Mouse (Mus musculus): ENCODE data around the gene Efcab6.

The Efcab6 gene

GRCm38 (mm10) chr15:83965126-83965525 is 100.1 kb downstream of the Efcab6 start:
- DNase-seq = no peak

DNA sequence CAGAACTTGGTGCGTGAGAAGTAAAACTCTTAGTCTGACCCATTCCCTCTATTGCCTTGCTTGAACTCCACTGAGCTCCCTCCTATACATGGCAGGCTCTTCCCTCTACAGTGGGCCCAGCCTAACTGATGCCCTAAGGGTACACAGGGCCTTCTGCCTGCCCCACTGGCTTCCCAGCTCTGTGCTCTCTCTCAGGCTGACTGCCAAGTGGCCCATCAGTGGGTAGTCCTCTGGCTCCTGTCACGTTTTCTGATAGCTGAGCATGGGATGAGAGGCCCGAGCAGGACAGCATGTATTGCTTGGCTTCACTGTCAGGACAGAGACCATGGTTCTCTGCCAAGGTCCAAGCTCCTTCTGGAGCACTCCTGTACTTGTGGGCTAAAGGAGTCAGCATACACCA is 106.8 kb downstream of the Efcab6 start:
- DNase-seq = no peak

DNA sequence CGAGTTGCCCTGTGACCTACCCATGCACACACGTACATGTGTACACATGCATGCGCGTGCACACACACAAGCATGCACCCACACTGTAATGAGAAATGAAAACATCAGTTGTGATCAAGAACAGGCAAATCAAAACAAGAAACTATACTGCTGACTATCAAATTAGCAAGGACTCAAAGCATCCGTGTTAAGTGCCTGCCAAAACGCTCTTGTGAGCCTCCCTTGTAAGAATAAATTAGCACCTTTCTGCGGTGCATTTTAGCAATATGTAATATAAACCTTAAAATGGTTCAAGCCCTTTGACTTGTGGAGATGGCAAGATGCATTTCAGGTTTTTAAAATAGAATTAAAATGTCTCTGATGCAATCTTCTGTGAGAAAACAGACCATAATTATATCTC is 108.2 kb downstream of the Efcab6 start:
- DNase-seq = no peak

DNA sequence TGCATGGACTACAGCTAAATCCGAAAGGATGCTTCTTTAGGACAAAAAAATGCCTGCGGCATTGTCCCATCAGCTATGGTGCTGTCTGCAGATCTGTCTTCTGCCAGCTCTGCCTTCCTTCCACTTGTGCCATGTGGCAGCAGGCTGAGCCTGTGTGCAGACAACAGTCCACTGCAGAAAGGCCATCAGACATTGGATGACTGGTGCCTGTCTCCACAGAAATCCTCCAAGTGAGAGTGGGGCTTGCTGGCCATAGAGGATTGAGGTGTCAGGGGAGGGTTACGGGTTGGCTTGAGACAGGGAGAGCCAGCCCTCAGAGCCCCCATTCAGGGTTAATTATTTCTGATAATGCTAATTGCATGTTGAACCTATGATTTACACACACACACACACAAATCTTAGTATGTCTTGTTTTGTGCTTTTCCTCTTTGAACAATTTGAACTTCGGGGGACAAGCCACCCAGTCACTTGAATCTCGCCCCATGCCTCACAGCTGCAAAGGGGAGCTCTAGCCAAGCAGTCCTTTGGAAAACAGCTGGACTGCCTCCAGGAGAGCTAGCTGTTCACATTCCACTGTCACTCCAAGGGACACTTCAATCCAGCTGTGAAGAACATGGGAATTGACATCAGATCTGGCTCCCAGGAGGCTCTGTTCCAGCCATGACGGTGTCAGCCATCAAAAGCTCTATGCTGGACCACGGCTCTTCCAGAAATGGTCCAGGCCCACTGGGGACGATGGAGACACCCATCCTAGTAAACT is 109.1 kb downstream of the Efcab6 start:
- no peak for DNase-seq

DNA sequence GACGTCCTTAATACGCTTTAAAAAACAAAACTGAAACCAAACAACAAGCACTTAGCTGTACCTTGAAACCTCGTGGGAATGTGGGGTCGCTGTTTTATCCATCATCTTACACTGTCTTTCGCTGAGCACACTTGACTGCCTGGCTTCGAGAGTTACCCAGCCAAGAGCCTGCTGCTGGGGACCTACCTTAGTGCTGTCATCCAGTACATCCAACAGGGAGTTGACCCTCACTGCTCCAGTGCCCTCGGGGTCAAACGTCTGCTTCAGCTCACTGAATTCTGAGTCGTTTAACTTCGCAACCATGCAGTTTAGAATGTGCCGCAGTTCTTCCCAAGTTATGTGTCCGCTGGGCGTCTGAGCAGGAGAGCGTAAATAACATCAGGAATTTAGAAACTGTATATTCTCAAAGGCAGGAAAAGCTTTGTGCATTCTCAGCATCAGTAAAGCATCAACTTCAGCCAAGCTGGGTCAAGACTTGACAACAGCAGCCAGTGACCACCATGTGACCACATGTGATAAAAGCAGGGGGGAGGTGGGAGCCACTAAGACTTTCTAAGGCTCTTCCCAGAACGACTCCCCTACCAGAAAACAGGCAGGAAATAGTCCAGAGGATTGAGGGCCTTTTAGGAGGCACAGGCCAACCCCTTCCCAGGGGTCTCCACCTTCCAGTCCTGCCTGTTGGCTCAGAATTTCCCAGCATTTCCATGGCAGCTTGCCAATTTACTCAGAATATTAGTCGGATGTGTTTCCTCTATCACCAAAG is 115.3 kb downstream of the Efcab6 start:
- no peak for DNase-seq

DNA sequence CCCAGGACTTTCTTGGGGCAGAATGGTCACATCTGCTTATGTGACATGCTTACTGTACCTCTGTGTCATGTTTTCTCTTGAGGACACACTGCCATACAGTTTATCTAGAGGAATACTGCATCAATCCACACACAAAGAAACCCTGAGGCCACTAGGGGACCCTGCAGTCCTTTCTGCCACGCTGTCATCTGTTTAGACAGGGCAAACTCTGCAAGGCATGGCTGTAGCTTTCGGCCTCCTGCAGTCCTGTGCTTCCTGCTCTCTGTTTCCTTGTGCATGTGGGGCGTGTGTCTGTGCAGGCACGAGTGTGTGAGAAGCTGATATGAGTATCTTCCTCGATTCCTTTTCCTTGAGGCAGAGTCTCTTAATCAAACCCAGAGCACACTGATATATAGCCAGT is 125.5 kb downstream of the Efcab6 start:
- no peak for DNase-seq

GRCm38 (mm10) chr15:83938466-83938865 is 126.7 kb downstream of the Efcab6 start:
- no peak for DNase-seq

GRCm38 (mm10) chr15:83936506-83936905 is 128.7 kb downstream of the Efcab6 start:
- DNase-seq = no peak

DNA sequence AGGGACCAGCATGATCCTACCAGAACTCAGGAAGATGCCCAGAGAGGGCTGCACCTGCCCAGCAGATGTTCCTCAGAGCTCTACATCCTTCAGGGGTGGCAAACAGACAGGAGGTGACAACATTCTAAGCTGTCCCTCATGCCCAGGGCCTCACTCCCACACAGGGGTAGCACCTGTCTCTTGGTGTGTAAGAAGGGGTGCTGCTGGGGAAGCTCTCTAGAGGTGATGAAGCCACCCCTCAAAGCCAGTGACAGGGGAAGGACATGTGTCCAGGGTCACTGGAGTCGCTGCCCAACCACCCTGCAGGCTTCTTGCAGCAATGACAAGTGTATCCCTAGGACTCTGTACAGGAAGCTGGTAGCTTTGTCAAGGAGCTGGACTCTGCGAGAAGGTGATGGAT is 130.4 kb downstream of the Efcab6 start:
- DNase-seq = no peak

GRCm38 (mm10) chr15:83925338-83925737 is 139.8 kb downstream of the Efcab6 start:
- no peak for DNase-seq

- DNase-seq = no peak
Measured at GRCm38 (mm10) chr15:83924656-83925055, 140.5 kb downstream of the Efcab6 start.

- no peak for DNase-seq
Measured at GRCm38 (mm10) chr15:83915376-83915775, 149.8 kb downstream of the Efcab6 start.

- DNase-seq = no peak
Measured at GRCm38 (mm10) chr15:83913028-83913714, 152.0 kb downstream of the Efcab6 start.

DNA sequence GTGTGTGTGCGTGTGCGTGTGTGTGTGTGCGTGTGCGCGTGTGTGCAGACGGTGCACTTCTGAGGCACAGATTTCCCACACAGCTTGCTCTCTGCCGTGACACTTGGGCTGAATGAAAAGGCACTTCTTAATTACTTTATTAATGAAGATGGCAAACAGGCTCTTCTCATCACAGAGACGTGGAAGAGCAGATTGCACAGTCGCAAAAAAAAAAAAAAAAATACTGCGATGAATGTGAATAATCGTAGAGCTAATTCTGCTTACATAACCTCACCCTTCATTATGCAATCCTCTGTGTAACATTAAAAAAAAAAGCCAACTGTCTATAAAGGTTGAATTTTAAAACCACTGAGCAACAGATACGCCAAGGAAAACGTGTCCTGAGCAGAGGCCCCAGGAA is 158.7 kb downstream of the Efcab6 start:
- no peak for DNase-seq

DNA sequence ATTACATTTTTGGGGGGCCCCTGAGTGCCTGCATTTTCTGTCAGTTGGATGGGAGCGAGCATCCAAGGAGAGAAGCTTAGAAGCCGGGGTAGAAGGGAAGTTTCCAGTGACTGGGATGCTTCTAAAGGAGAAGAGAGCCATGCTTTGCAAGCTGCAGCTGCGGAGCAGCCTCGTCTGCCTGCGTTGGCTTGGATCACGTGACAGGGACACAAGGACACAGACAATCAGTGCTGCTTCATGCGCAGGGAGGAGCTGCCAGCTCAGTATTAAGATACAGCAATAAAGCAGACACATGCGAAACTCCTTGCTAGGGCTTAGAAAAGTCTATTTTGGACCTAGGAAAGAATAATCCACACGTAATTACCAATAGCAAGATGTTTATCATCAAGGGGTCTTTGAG is 167.9 kb downstream of the Efcab6 start:
- no peak for DNase-seq

DNA sequence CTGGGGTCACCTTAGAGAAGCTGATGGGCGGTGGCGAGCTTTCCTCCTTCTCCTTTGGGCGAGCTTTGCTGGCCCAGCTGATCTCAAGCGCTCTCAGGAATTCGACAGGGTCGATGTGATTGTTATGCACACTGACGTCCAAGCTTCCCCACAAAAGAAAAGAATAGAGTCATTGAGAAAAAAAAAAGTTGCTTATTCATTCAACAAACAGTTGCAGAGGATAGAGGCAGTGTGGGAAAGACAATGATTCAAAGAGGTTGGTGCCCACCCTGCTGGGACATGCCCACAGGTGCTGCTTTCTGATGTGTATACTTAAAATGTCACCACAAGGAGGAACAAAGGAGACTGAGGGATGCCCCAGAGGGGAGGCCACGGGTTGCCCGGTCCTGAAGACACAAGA is 169.2 kb downstream of the Efcab6 start:
- no peak for DNase-seq

DNA sequence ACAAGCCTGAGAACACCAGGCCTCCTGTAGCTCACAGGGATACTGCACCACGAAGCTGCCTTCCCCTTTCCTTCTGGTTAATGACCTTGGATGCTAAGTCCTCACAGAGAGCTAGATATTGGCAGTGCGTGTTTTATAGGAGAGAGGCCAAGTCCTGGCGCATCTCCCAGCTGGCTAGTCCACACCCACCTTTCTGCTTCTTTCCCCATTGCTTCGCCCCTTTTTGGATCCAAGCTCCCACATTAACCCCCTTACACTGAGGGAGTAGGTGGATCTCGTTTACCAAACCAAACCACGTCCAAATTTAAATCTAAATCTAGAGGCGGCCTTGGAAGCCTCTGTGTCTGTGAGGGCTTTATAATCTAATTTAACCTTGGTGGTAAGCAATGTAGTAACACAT is 170.9 kb downstream of the Efcab6 start:
- DNase-seq = no peak

GRCm38 (mm10) chr15:83892871-83893270 is 172.3 kb downstream of the Efcab6 start:
- DNase-seq = no peak

GRCm38 (mm10) chr15:83884291-83884690 is 180.9 kb downstream of the Efcab6 start:
- DNase-seq = no peak

DNA sequence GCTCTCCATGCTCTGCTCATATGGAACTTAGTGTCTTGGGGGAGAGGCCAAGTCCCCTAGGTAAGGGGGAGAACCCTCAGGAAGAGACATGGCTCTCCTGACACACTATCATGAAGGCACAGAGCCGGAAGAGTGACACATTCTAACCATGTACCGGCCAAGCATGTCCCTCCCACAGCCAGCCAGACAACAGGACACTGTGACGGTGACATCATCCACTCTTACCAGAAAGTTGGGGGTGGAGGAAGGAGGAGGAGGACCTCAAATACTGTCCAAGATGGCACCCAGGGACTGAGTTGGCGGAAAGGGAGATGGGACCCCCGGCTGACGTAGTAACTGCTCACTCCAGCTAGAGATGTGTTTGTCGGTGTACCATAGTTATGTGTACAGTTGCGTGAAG is 181.4 kb downstream of the Efcab6 start:
- no peak for DNase-seq

- DNase-seq = no peak
Measured at GRCm38 (mm10) chr15:83879845-83880244, 185.3 kb downstream of the Efcab6 start.

- DNase-seq = no peak
Measured at GRCm38 (mm10) chr15:83877898-83878297, 187.3 kb downstream of the Efcab6 start.

GRCm38 (mm10) chr15:83877155-83877866 is 187.9 kb downstream of the Efcab6 start:
- no peak for DNase-seq
